Mouse (Mus musculus) liver, adult 2 months (tissue): ENCODE measurements around the gene Cdc42ep4.

Experiments
- CTCF ChIP-seq: fragments of 200-500 bp; IDR thresholded peaks from 2 replicates; pipeline ENCODE4 v1.5.1; 2011; ENCODE audit warnings: low read depth, low read length, control low read depth
- POLR2A ChIP-seq: fragments of 200-500 bp; IDR thresholded peaks from 2 replicates; pipeline ENCODE4 v1.6.1; 2011; ENCODE audit warnings: low read length, control low read depth; ENCODE audit not compliant: insufficient read depth; ENCODE audit errors: extremely low read depth

DNA sequence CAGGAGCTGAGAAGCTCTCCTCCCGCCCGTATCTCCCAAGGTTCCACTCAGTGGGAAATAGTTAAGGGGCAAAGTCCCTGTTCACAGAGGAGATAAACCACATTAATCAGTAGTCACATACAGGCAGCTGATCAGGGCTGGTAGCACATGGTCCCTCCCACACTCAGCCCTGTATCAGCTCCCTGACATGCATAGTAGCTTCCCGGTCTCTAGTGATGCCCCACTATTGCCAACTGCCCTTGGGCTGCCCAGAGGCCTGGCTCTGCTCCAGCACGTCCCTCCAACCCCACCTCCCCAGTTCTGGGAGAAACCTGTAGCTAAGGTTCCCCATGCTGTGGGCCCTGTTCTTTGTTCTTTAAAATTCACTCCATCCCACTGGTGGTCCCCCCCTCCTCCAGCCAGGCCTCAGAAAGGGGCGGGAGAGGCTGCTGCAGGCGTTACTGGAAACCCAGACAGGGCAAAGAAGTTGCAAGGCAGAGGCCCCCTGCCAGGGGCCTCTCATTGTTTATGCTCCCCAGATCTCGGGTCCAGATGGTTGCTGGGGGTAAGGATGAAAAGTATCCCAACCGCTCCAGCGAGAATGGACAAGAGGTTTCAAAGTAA lies 1.8 kb downstream of the Cdc42ep4 start:
- TF ChIP-seq CTCF (no peak), POLR2A (no peak)
